Mouse (Mus musculus): ENCODE measurements around the gene Vsx1. TPM values are rescaled to one million over a fixed set of nuclear protein-coding genes. Genes with fewer than 3 reads are reported as not detected.
A peak's percentile ranks its signal among the peaks of the same experiment; 100 is the strongest.

Gene Vsx1
- polyA plus RNA-seq, 1 experiment from 2014 or later = not detected

GRCm38 (mm10) chr2:150671609-150672290 is 17.4 kb downstream of the Vsx1 start:
- no peak overlapping the region for H3K9ac ChIP-seq (ENCODE audit: low read length)
- DNase-seq (ENCODE audit: low spot score) = no peak
- 84% methylated on average over 8 of the region's 8 CpGs for WGBS
- H3K36me3 ChIP-seq (ENCODE audit: control insufficient read depth, insufficient read depth, low read length) = no peaks in the 10 kb centered on the region
- H3K4me2 ChIP-seq (ENCODE audit: low read depth, severe bottlenecking) = no peak overlapping the region
- H3K9me3 ChIP-seq (ENCODE audit: control insufficient read depth, low read length) = no peaks in the 10 kb centered on the region
- H3K4me3 ChIP-seq (ENCODE audit: low read depth, low read length) = no peak overlapping the region
- peaks cover 7% of the 10 kb centered on the region; the same call in 1 of the 2 replicates for H3K27me3 ChIP-seq (ENCODE audit: control insufficient read depth, insufficient read depth, low read length)
- H3K4me1 ChIP-seq (ENCODE audit: control insufficient read depth, insufficient read depth, low read length) = no peaks in the 10 kb centered on the region
- no peak overlapping the region for H3K27ac ChIP-seq (replicated peaks; ENCODE audit: low read depth, low read length)
- no peak for ATAC-seq (ENCODE audit: insufficient number of reproducible peaks, low FRiP score, low TSS enrichment, low read depth)

- H3K9me3 ChIP-seq (ENCODE audit: control insufficient read depth, low read length) = no peaks in the 10 kb centered on the region
- H3K4me2 ChIP-seq (ENCODE audit: low read depth, severe bottlenecking) = no peak overlapping the region
- ATAC-seq (ENCODE audit: insufficient number of reproducible peaks, low FRiP score, low TSS enrichment, low read depth) = no peak
- WGBS = 90% methylated on average over 1 of the region's 1 CpGs
- H3K4me3 ChIP-seq (ENCODE audit: low read depth, low read length) = no peak overlapping the region
- DNase-seq (ENCODE audit: low spot score) = no peak
- H3K36me3 ChIP-seq (ENCODE audit: control insufficient read depth, insufficient read depth, low read length) = no peaks in the 10 kb centered on the region
- H3K9ac ChIP-seq (ENCODE audit: low read length) = no peak overlapping the region
- H3K27me3 ChIP-seq (ENCODE audit: control insufficient read depth, insufficient read depth, low read length) = peaks cover 9% of the 10 kb centered on the region
- H3K4me1 ChIP-seq (ENCODE audit: control insufficient read depth, insufficient read depth, low read length) = no peaks in the 10 kb centered on the region
- H3K27ac ChIP-seq (replicated peaks; ENCODE audit: low read depth, low read length) = no peak overlapping the region
Observed at GRCm38 (mm10) chr2:150670926-150671325, 18.2 kb downstream of the Vsx1 start.

- Histone ChIP-seq H3K36me3 (ENCODE audit: control insufficient read depth, insufficient read depth, low read length) (no peaks in the 10 kb centered on the region), H3K4me3 (ENCODE audit: low read depth, low read length) (no peak overlapping the region), H3K9ac (ENCODE audit: low read length) (no peak overlapping the region), H3K4me2 (ENCODE audit: low read depth, severe bottlenecking) (no peak overlapping the region), H3K9me3 (ENCODE audit: control insufficient read depth, low read length) (no peaks in the 10 kb centered on the region), H3K27me3 (ENCODE audit: control insufficient read depth, insufficient read depth, low read length) (peaks cover 9% of the 10 kb centered on the region), H3K4me1 (ENCODE audit: control insufficient read depth, insufficient read depth, low read length) (no peaks in the 10 kb centered on the region), H3K27ac (replicated peaks; ENCODE audit: low read depth, low read length) (no peak overlapping the region)
- DNase-seq (ENCODE audit: low spot score) = no peak
- WGBS = 72% methylated on average over 2 of the region's 2 CpGs
- no peak for ATAC-seq (ENCODE audit: insufficient number of reproducible peaks, low FRiP score, low TSS enrichment, low read depth)
Observed at GRCm38 (mm10) chr2:150669454-150670045, 19.6 kb downstream of the Vsx1 start.

- Histone ChIP-seq H3K4me3 (ENCODE audit: low read depth, low read length) (no peak overlapping the region), H3K4me1 (ENCODE audit: control insufficient read depth, insufficient read depth, low read length) (no peaks in the 10 kb centered on the region), H3K27ac (replicated peaks; ENCODE audit: low read depth, low read length) (no peak overlapping the region), H3K27me3 (ENCODE audit: control insufficient read depth, insufficient read depth, low read length) (peaks cover 9% of the 10 kb centered on the region), H3K4me2 (ENCODE audit: low read depth, severe bottlenecking) (no peak overlapping the region), H3K9me3 (ENCODE audit: control insufficient read depth, low read length) (no peaks in the 10 kb centered on the region), H3K9ac (ENCODE audit: low read length) (no peak overlapping the region), H3K36me3 (ENCODE audit: control insufficient read depth, insufficient read depth, low read length) (no peaks in the 10 kb centered on the region)
- WGBS = 78% methylated on average over 5 of the region's 5 CpGs
- ATAC-seq (ENCODE audit: insufficient number of reproducible peaks, low FRiP score, low TSS enrichment, low read depth) = no peak
- DNase-seq (ENCODE audit: low spot score) = no peak
Observed at GRCm38 (mm10) chr2:150668956-150669355, 20.2 kb downstream of the Vsx1 start.

GRCm38 (mm10) chr2:150667820-150668766 is 21.1 kb downstream of the Vsx1 start, which contains the start of gene Acss1:
Acss1 (minus strand) TSS chr2:150668500.
- Histone ChIP-seq H3K4me3 (ENCODE audit: low read depth, low read length) (peak within 1 kb of the TSS; percentile 60), H3K36me3 (ENCODE audit: control insufficient read depth, insufficient read depth, low read length) (no peaks in the 10 kb centered on the region), H3K27me3 (ENCODE audit: control insufficient read depth, insufficient read depth, low read length) (peaks cover 9% of the 10 kb centered on the region), H3K4me1 (ENCODE audit: control insufficient read depth, insufficient read depth, low read length) (no peaks in the 10 kb centered on the region), H3K27ac (replicated peaks; ENCODE audit: low read depth, low read length) (no peak within 1 kb of the TSS), H3K4me2 (ENCODE audit: low read depth, severe bottlenecking) (peak within 1 kb of the TSS; percentile 92), H3K9ac (ENCODE audit: low read length) (peak within 1 kb of the TSS; percentile 59), H3K9me3 (ENCODE audit: control insufficient read depth, low read length) (no peaks in the 10 kb centered on the region)
- WGBS = 2% methylated on average over 61 of the region's 61 CpGs
- peak; percentile 70 for DNase-seq (ENCODE audit: low spot score)
- ATAC-seq (ENCODE audit: insufficient number of reproducible peaks, low FRiP score, low TSS enrichment, low read depth) = peak; percentile 78

GRCm38 (mm10) chr2:150667065-150667819 is 21.9 kb downstream of the Vsx1 start:
- 2% methylated on average over 17 of the region's 17 CpGs for WGBS
- H3K4me3 ChIP-seq (ENCODE audit: low read depth, low read length) = peak overlapping the region; percentile 60
- DNase-seq (ENCODE audit: low spot score) = no peak
- no peaks in the 10 kb centered on the region for H3K9me3 ChIP-seq (ENCODE audit: control insufficient read depth, low read length)
- peak overlapping the region; percentile 92 for H3K4me2 ChIP-seq (ENCODE audit: low read depth, severe bottlenecking)
- peaks cover 9% of the 10 kb centered on the region for H3K27me3 ChIP-seq (ENCODE audit: control insufficient read depth, insufficient read depth, low read length)
- no peak overlapping the region for H3K27ac ChIP-seq (replicated peaks; ENCODE audit: low read depth, low read length)
- peak; percentile 55 for ATAC-seq (ENCODE audit: insufficient number of reproducible peaks, low FRiP score, low TSS enrichment, low read depth)
- no peaks in the 10 kb centered on the region for H3K36me3 ChIP-seq (ENCODE audit: control insufficient read depth, insufficient read depth, low read length)
- peak overlapping the region; percentile 59; the same call in 1 of the 2 replicates for H3K9ac ChIP-seq (ENCODE audit: low read length)
- H3K4me1 ChIP-seq (ENCODE audit: control insufficient read depth, insufficient read depth, low read length) = no peaks in the 10 kb centered on the region

GRCm38 (mm10) chr2:150666723-150667064 is 22.5 kb downstream of the Vsx1 start:
- WGBS = 50% methylated on average over 7 of the region's 7 CpGs
- no peak overlapping the region for H3K9ac ChIP-seq (ENCODE audit: low read length)
- ATAC-seq (ENCODE audit: insufficient number of reproducible peaks, low FRiP score, low TSS enrichment, low read depth) = no peak

More at GRCm38 (mm10) chr2:150666723-150667064, 22.5 kb downstream of the Vsx1 start:
- H3K36me3 ChIP-seq (ENCODE audit: control insufficient read depth, insufficient read depth, low read length) = no peaks in the 10 kb centered on the region
- H3K4me2 ChIP-seq (ENCODE audit: low read depth, severe bottlenecking) = no peak overlapping the region
- H3K27me3 ChIP-seq (ENCODE audit: control insufficient read depth, insufficient read depth, low read length) = peaks cover 9% of the 10 kb centered on the region
- H3K4me1 ChIP-seq (ENCODE audit: control insufficient read depth, insufficient read depth, low read length) = no peaks in the 10 kb centered on the region
- H3K27ac ChIP-seq (replicated peaks; ENCODE audit: low read depth, low read length) = no peak overlapping the region
- H3K4me3 ChIP-seq (ENCODE audit: low read depth, low read length) = no peak overlapping the region
- DNase-seq (ENCODE audit: low spot score) = no peak
- H3K9me3 ChIP-seq (ENCODE audit: control insufficient read depth, low read length) = no peaks in the 10 kb centered on the region

All from limb, embryonic 11.5 days (tissue).